Mouse (Mus musculus): ENCODE measurements at regions not wholly inside any gene's neighbourhood (a gene's known extent, or its start where the extent isn't known, plus 50 kb on each side); places are given as distances from the start of the nearest gene placed in this dataset.
"Not testable (repeated sequence)": the region's sequence is repeated elsewhere in the genome, so short reads cannot be mapped to it uniquely, and the experiment has no call there.

DNA sequence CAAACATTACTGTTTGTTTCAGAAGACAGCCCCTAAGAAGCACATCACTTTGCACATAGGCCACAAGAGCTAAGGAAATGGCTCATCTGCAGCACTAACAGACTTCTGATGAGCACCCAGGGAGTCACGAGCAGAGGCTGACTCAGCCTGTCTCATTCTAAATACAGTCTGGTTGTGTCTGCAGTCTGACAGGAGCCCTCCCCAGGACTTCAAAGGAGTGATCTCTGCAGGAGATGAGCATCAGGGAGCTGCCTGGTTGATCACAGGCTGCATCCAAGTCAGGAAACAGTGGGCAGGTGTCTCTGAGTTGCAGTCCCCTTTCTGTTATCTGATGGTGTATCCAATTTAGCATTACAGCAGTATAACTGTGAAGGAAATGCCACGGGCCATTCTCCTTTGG is 188.5 kb upstream of the Myo3a start:
- Histone ChIP-seq H3K9me3 (ENCODE audit: control insufficient read depth, low read length) (no peaks in the 10 kb centered on the region), H3K27ac (ENCODE audit: low read length) (no peak overlapping the region), H3K4me1 (replicated peaks; ENCODE audit: control insufficient read depth, insufficient read depth, low read length) (no peaks in the 10 kb centered on the region), H3K27me3 (ENCODE audit: control insufficient read depth, insufficient read depth, low read depth, low read length) (no peaks in the 10 kb centered on the region), H3K36me3 (ENCODE audit: control insufficient read depth, insufficient read depth, low read length) (no peaks in the 10 kb centered on the region), H3K4me2 (ENCODE audit: low read depth, low read length) (no peak overlapping the region), H3K9ac (ENCODE audit: low read length) (no peak overlapping the region), H3K4me3 (ENCODE audit: low read length) (no peak overlapping the region)
- whole genome bisulfite sequencing, result 22% methylated on average over 2 of the region's 2 CpGs
- no peak for ATAC-seq (ENCODE audit: low read depth)

DNA sequence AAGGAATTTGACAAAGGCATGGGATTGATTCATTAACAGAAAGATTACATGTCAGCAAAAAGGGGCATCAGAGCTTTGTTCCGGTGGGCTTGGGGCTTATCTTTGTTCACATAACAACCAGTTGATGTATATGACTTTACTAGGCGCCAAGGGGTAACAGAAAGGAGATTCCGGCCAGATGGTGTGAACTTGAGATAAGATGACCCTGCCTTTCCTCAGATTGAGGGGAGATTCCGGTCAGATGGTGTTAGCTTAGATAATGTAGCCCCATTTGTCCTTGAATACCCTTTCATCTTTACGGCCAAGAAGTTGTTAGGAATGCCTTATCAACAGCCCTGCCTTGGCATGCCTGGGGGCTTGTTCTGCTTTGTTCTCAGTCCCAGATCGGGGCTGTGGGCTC is 183.4 kb upstream of the Myo3a start:
- H3K27ac ChIP-seq (ENCODE audit: low read length); H3K36me3 ChIP-seq (ENCODE audit: control insufficient read depth, insufficient read depth, low read length); H3K4me3 ChIP-seq (ENCODE audit: low read length); H3K27me3 ChIP-seq (ENCODE audit: control insufficient read depth, insufficient read depth, low read depth, low read length); ATAC-seq (ENCODE audit: low read depth); H3K4me1 ChIP-seq (replicated peaks; ENCODE audit: control insufficient read depth, insufficient read depth, low read length); H3K4me2 ChIP-seq (ENCODE audit: low read depth, low read length); H3K9ac ChIP-seq (ENCODE audit: low read length); H3K9me3 ChIP-seq (ENCODE audit: control insufficient read depth, low read length): not testable (repeated sequence)
- 49% methylated on average over 6 of the region's 6 CpGs for WGBS

DNA sequence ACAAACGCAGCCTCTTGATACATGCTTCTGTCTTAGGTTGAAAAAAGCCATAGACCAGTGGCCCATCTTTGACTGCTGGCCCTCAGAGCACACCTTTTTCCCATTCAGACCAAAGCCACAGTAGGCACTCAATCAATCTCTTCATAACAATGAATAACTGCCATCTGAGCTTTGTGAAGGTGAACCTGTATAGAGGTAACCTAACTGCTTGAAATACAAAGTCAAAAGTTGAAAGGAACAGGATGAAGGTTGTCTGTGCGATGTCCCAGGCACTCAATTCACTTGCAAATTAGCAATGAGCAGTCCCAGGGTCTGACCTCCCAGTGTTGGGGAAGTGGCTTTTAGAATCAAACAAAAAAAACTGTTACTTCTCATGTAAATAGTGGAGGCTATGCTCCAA is 182.4 kb upstream of the Myo3a start:
- 67% methylated on average over 2 of the region's 2 CpGs for WGBS
- H3K4me1 ChIP-seq (replicated peaks; ENCODE audit: control insufficient read depth, insufficient read depth, low read length), result no peaks in the 10 kb centered on the region
- H3K27ac ChIP-seq (ENCODE audit: low read length), result no peak overlapping the region
- no peak overlapping the region for H3K4me2 ChIP-seq (ENCODE audit: low read depth, low read length)
- ATAC-seq (ENCODE audit: low read depth), result no peak
- no peaks in the 10 kb centered on the region for H3K27me3 ChIP-seq (ENCODE audit: control insufficient read depth, insufficient read depth, low read depth, low read length)
- H3K36me3 ChIP-seq (ENCODE audit: control insufficient read depth, insufficient read depth, low read length), result no peaks in the 10 kb centered on the region
- no peak overlapping the region for H3K4me3 ChIP-seq (ENCODE audit: low read length)
- H3K9me3 ChIP-seq (ENCODE audit: control insufficient read depth, low read length), result no peaks in the 10 kb centered on the region
- no peak overlapping the region for H3K9ac ChIP-seq (ENCODE audit: low read length)

DNA sequence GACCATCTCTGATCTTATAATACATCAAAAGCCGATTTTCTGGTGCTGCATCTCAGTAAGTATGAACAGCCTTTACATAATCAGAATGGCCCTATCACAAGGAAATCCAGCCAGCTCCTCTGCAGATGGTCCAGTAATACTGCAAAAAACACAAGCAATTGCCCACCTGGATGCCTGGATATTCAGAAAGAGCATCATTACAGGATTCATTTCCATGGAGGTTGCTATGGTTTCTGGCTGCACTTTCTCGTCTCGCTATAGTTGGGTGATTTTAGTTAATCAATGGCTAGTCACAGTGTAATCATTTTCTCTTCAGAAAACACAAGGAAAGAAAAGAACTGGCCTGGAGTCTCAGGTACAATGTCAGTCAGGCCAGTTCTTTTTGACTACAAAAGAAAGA is 179.8 kb upstream of the Myo3a start:
- no peak for ATAC-seq (ENCODE audit: low read depth)
- H3K27me3 ChIP-seq (ENCODE audit: control insufficient read depth, insufficient read depth, low read depth, low read length), result no peaks in the 10 kb centered on the region
- no peak overlapping the region for H3K27ac ChIP-seq (ENCODE audit: low read length)
- no peaks in the 10 kb centered on the region for H3K36me3 ChIP-seq (ENCODE audit: control insufficient read depth, insufficient read depth, low read length)
- no peak overlapping the region for H3K9ac ChIP-seq (ENCODE audit: low read length)
- H3K4me2 ChIP-seq (ENCODE audit: low read depth, low read length), result no peak overlapping the region
- WGBS, result 75% methylated on average over 3 of the region's 3 CpGs
- no peaks in the 10 kb centered on the region for H3K9me3 ChIP-seq (ENCODE audit: control insufficient read depth, low read length)
- no peak overlapping the region for H3K4me3 ChIP-seq (ENCODE audit: low read length)
- no peaks in the 10 kb centered on the region for H3K4me1 ChIP-seq (replicated peaks; ENCODE audit: control insufficient read depth, insufficient read depth, low read length)

DNA sequence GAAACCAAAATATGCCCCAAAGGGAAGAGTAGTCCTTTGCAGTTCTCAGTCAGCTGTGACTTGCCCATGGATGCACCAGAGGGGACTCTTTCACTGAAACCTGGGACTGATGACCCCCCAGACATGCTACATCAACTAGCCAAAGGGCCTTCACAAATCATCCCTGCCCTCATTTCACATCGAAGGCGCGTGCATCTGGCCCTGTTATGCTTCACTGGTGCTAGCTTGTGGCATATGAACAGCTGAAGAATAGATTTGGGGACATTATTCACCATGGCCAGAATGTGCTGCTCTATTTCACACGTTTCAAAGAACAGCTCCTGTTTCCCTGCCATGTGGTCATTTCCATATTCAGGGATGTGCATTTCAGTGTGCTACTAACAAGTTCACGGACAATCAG is 160.8 kb upstream of the Myo3a start:
- 82% methylated on average over 5 of the region's 5 CpGs for WGBS
- no peak overlapping the region for H3K4me3 ChIP-seq (ENCODE audit: low read length)

DNA sequence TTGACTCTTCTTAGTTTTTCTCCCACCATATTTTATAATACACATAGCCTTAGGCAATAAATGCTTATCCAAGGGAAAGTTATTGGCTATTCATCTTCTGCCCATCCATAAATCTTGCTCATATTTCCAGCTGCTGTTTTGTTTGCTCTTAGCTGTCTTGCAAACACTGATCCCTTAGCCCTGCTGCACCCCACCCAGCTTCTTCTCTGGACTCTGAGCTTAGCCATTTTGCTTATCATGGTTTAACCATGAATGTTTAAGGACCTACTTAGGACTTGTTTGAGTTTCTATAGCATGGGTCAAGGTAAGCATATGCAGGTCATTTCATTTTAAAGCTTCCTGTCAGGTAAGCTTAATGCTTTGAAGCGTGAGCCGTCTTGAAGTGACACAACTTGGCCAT is 130.5 kb upstream of the Myo3a start:
- H3K9ac ChIP-seq (ENCODE audit: low read length), result no peak overlapping the region
- H3K27ac ChIP-seq (ENCODE audit: low read length), result no peak overlapping the region
- no peaks in the 10 kb centered on the region for H3K27me3 ChIP-seq (ENCODE audit: control insufficient read depth, insufficient read depth, low read depth, low read length)
- no peak overlapping the region for H3K4me3 ChIP-seq (ENCODE audit: low read length)
- no peaks in the 10 kb centered on the region for H3K9me3 ChIP-seq (ENCODE audit: control insufficient read depth, low read length)
- ATAC-seq (ENCODE audit: low read depth), result no peak
- no peak overlapping the region for H3K4me2 ChIP-seq (ENCODE audit: low read depth, low read length)
- WGBS, result 65% methylated on average over 2 of the region's 2 CpGs
- H3K4me1 ChIP-seq (replicated peaks; ENCODE audit: control insufficient read depth, insufficient read depth, low read length), result no peaks in the 10 kb centered on the region
- H3K36me3 ChIP-seq (ENCODE audit: control insufficient read depth, insufficient read depth, low read length), result no peaks in the 10 kb centered on the region

More for the DNA sequence above, 160.8 kb upstream of the Myo3a start:
- H3K4me1 ChIP-seq (replicated peaks; ENCODE audit: control insufficient read depth, insufficient read depth, low read length), result no peaks in the 10 kb centered on the region
- no peak overlapping the region for H3K4me2 ChIP-seq (ENCODE audit: low read depth, low read length)
- no peaks in the 10 kb centered on the region for H3K27me3 ChIP-seq (ENCODE audit: control insufficient read depth, insufficient read depth, low read depth, low read length)
- no peak overlapping the region for H3K9ac ChIP-seq (ENCODE audit: low read length)
- no peaks in the 10 kb centered on the region; the same call in 1 of the 2 replicates for H3K9me3 ChIP-seq (ENCODE audit: control insufficient read depth, low read length)
- no peak overlapping the region for H3K27ac ChIP-seq (ENCODE audit: low read length)
- no peaks in the 10 kb centered on the region for H3K36me3 ChIP-seq (ENCODE audit: control insufficient read depth, insufficient read depth, low read length)
- no peak for ATAC-seq (ENCODE audit: low read depth)

DNA sequence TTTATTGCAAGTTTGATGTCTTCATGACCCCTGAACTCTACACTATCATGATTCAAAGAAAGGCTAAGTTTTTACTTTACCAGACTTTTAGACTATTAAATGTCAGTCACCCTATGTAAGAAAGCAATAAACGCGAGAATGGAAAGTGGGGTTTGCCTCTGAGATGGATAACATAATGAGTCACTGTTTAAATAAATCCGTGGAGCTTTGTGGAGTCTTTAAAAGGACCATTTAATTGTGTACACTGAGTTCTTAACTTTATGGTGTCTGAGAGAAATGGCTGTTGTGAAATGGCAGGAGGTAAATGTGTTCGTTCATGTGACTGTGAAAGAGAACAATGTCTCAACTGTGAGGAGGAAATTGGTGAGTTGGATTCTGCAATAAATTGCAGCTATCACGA is 122.2 kb upstream of the Myo3a start:
- Histone ChIP-seq H3K4me1 (replicated peaks; ENCODE audit: control insufficient read depth, insufficient read depth, low read length) (no peaks in the 10 kb centered on the region), H3K4me3 (ENCODE audit: low read length) (no peak overlapping the region), H3K9me3 (ENCODE audit: control insufficient read depth, low read length) (no peaks in the 10 kb centered on the region), H3K4me2 (ENCODE audit: low read depth, low read length) (no peak overlapping the region), H3K27me3 (ENCODE audit: control insufficient read depth, insufficient read depth, low read depth, low read length) (no peaks in the 10 kb centered on the region), H3K9ac (ENCODE audit: low read length) (no peak overlapping the region), H3K36me3 (ENCODE audit: control insufficient read depth, insufficient read depth, low read length) (no peaks in the 10 kb centered on the region), H3K27ac (ENCODE audit: low read length) (no peak overlapping the region)
- WGBS, result 30% methylated on average over 5 of the region's 5 CpGs
- no peak for ATAC-seq (ENCODE audit: low read depth)

DNA sequence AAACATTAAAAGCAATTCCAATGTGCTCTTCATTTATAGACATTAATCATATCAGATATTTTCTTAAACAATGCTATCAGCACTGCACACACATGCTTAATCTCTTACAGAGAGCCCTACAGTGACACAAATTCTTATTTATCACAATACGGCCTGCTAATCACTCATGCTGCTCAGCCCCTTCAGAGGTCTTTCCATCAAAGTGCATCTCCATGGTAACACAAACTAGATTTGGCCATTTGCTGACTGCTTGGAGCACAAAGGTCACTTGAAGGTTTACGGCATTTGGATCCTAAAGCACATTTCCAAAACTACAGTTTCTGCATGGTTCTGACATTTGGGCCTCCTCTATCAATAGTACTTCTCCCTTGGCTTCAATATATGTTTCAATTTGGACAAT is 77.6 kb upstream of the Myo3a start:
- Histone ChIP-seq H3K36me3 (ENCODE audit: control insufficient read depth, insufficient read depth, low read length) (no peaks in the 10 kb centered on the region), H3K4me2 (ENCODE audit: low read depth, low read length) (no peak overlapping the region), H3K9me3 (ENCODE audit: control insufficient read depth, low read length) (no peaks in the 10 kb centered on the region), H3K4me1 (replicated peaks; ENCODE audit: control insufficient read depth, insufficient read depth, low read length) (no peaks in the 10 kb centered on the region), H3K27me3 (ENCODE audit: control insufficient read depth, insufficient read depth, low read depth, low read length) (no peaks in the 10 kb centered on the region), H3K27ac (ENCODE audit: low read length) (no peak overlapping the region), H3K4me3 (ENCODE audit: low read length) (no peak overlapping the region), H3K9ac (ENCODE audit: low read length) (no peak overlapping the region)
- WGBS, result 24% methylated on average over 2 of the region's 2 CpGs
- no peak for ATAC-seq (ENCODE audit: low read depth)

DNA sequence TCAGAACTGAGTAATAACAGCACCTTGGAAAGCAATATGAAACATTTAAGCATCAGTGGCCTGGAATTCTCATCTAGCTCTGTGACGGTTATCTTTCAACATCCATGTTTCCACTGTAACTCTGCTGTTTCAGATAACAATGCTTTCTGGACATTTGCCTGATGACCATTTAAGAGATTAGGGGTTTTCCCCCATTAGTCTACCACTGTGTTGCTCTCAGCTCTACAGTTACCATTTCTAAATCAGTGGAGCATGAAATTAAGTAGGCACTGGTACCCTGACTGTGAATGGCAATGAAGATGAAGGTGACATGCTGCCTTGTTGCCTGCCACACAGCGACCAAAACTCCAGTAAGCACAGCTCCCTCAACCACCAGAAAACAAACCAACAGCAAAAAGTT is 70.7 kb upstream of the Myo3a start:
- Histone ChIP-seq H3K9me3 (ENCODE audit: control insufficient read depth, low read length) (no peaks in the 10 kb centered on the region), H3K36me3 (ENCODE audit: control insufficient read depth, insufficient read depth, low read length) (no peaks in the 10 kb centered on the region), H3K4me2 (ENCODE audit: low read depth, low read length) (no peak overlapping the region), H3K9ac (ENCODE audit: low read length) (no peak overlapping the region), H3K27ac (ENCODE audit: low read length) (no peak overlapping the region), H3K4me3 (ENCODE audit: low read length) (no peak overlapping the region), H3K27me3 (ENCODE audit: control insufficient read depth, insufficient read depth, low read depth, low read length) (no peaks in the 10 kb centered on the region), H3K4me1 (replicated peaks; ENCODE audit: control insufficient read depth, insufficient read depth, low read length) (no peaks in the 10 kb centered on the region)
- no peak for ATAC-seq (ENCODE audit: low read depth)
- WGBS, result 83% methylated on average over 2 of the region's 2 CpGs

DNA sequence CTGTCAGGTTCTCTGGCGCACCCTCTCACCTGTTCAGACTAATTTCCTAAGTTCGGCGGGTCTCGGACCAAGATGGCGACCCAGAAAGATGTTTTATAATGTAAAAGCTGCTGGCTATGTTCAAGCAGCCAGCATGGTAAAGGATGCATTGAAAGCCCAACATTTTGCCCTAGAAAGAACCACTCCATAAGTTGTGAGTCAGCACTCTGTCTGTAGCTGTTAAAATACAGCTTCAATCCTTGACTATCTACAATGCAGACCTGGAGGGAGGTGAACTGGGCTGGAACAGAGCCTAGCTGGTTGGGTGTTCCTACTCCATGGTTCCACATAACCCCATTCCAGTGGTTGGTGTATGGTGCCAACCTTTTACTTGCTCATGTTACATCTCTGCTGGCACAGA is 61.9 kb upstream of the Myo3a start:
- Histone ChIP-seq H3K4me2 (ENCODE audit: low read depth, low read length) (no peak overlapping the region), H3K9me3 (ENCODE audit: control insufficient read depth, low read length) (no peaks in the 10 kb centered on the region), H3K9ac (ENCODE audit: low read length) (no peak overlapping the region), H3K4me1 (replicated peaks; ENCODE audit: control insufficient read depth, insufficient read depth, low read length) (no peaks in the 10 kb centered on the region), H3K27me3 (ENCODE audit: control insufficient read depth, insufficient read depth, low read depth, low read length) (no peaks in the 10 kb centered on the region), H3K36me3 (ENCODE audit: control insufficient read depth, insufficient read depth, low read length) (no peaks in the 10 kb centered on the region), H3K27ac (ENCODE audit: low read length) (no peak overlapping the region), H3K4me3 (ENCODE audit: low read length) (no peak overlapping the region)
- 85% methylated on average over 5 of the region's 5 CpGs for WGBS
- ATAC-seq (ENCODE audit: low read depth), result no peak

Measured in lung, embryonic 16.5 days (tissue).